Mouse (Mus musculus) left cerebral cortex, adult 9 months (tissue): ENCODE measurements at regions not wholly inside any gene's neighbourhood (a gene's known extent, or its start where the extent isn't known, plus 50 kb on each side); places are given as distances from the start of the nearest gene placed in this dataset.

Experiments used
- DNase-seq, 2 experiments: peaks; one replicate each; pipeline ENCODE4 v3.0.0; 2022; ENCODE audit warnings: low spot score in 2 of 2

GRCm38 (mm10) chr15:67467404-67468345 is 967.0 kb upstream of the Lrrc6 start:
- DNase-seq: no peak

DNA sequence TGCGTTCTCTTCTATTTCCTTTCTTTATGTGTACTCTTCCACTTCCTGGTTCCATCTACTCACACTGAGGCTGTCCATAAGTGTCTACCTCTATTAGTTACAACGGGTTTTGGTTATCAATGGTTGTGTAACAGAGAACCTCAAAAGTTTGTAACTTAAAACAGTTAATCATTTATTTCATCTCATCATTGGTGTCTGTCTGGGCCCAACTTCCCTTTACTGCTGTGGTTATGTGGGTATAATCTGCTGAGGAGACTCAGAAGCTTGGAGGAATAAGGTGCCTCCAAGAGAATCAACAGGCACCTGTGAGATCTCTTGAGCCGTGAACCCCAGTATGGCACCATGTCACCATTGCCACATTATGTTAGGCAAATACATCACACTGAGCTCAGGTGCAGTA is 962.2 kb upstream of the Lrrc6 start:
- no peak for DNase-seq

- no peak for DNase-seq
Observed at GRCm38 (mm10) chr15:67460384-67460783, 959.7 kb upstream of the Lrrc6 start.

DNA sequence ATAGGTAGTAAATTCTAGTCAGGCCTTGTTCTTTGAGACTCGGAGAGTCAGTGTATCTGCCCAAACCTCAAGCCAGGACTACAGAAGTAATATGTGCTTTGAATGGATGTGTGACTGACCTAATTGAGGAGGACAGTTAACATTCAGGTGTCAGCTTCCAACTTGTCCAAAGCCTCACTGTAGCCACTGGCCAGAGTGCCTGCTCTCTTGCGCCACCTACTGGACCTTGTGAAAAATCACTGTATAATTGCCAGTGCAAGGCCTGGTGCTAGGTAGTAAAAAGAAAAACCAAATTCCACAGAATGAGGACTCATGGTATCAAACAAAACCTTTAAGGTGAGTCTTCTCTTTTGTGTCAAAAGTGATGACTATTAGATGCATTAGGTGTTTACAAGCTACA is 933.6 kb upstream of the Lrrc6 start:
- DNase-seq: peak in 1 of 2 experiments; percentile 23

DNA sequence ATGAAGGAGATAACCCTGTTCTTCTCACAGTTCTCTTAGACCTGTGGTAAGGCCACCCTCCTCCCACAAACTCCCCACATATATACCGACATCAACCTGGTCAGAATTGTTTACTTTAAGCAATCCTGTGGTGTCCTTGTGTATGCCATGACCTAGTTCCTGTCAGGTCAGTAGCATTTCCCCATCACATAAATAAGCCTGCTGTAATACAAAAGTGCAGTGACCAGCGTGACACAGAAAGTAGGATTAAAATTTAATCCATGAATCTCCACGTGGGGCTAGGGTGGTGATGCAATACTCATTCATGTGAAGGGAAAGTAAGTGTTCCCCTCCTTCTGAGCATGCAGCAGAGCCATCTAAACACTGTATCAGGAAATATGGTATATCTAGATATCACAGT is 923.2 kb upstream of the Lrrc6 start:
- no peak for DNase-seq

DNA sequence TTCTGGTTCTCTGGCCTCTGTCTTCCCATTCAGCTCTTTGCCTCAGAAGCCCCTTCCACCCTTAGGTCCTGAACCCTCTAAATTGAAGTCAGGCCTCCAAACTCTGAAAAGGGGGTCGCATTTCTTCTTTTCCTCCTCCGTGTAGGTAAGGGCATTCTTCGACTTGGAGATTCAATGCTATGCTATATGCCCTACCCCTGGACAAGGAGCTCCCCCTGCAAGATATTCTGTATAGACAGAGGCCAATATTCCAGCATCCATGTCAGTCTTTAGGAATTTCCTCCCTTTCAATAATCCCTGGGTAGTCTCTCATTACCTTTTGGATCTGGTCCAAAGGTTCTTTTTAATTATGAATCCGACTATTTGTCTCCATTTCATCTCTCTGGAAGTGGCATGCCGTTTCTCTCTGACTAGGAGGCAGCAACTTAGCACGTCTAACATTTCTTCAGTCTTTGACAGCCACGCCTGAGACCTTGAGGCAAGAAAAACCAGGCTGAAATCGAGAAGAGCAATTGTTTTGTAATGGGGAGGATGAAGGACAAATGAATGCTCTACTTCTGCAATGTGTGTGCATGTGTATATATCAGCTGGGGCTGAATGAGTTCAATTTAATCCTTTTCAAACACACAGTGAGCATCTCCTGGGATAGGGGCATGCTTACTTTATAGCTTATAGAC is 921.7 kb upstream of the Lrrc6 start:
- no peak for DNase-seq

GRCm38 (mm10) chr15:67420776-67421175 is 920.1 kb upstream of the Lrrc6 start:
- no peak for DNase-seq

DNA sequence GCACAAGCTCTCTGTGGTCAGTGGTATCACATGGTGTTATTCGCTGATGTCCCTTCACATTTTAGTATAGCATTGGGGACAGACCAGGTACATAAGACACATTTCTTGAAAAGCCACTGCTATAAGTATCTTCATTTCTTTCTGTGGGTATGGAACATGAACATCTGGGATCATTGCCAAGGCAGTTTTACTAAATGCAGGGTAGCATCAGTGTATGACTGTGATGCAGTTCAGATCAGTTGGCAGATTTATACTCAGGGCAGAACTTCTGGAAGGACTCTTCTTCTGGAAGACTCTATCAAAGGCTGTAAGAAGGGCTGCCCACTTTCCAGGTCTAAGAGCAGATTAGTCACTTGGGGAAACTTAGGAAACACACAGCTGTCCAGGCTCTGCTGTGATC is 919.0 kb upstream of the Lrrc6 start:
- peak in 1 of 2 experiments; percentile 5 for DNase-seq

DNA sequence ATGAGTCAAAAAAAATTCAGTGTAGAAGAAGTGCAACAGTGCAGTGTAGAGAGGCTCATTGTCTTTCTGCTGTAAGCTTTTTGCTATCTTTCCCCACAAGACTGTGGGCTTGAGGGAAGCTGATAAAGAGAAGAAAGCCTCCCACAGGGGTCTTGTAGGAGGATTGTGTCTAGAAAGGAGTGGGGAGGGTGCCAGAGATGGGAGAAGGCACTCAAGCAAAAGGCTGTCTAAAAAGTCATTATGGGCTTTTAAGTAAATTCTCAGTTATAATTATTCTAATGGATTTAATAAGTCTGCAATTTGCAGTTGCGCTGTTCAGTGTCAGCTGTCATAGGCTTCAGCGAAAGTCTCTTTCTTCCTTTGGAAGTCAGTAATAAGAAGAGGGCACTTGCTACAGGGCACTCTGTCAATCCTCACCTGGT is 917.0 kb upstream of the Lrrc6 start:
- peak in 1 of 2 experiments; percentile 22 for DNase-seq

- no peak for DNase-seq
Observed at GRCm38 (mm10) chr15:67415840-67416239, 915.1 kb upstream of the Lrrc6 start.

DNA sequence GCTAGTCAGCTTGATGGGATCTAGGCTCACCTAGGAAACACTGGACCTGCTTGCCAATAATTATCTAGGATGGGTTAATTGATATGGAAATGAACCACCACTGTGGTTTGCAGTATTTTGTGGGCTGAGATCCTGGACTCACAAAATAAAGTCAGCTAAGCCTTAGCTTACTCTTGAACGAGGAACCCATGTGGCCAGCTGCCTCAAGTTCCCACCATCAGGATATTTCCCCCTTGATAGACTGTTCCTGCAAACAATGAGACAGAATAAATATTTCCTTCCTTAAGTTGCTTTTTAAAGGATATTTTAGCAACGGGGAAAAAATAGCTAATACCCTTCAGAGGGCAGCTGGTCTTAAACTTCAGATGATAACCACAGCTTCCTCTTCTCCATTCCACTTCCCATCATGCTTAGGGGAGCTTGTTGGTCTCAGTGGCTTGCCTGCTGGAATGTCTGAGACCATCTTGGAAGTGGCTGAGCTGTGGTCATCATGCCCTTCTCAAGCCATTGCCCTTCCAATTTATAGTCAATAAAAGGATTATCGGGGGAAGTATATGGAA is 913.7 kb upstream of the Lrrc6 start:
- no peak for DNase-seq

DNA sequence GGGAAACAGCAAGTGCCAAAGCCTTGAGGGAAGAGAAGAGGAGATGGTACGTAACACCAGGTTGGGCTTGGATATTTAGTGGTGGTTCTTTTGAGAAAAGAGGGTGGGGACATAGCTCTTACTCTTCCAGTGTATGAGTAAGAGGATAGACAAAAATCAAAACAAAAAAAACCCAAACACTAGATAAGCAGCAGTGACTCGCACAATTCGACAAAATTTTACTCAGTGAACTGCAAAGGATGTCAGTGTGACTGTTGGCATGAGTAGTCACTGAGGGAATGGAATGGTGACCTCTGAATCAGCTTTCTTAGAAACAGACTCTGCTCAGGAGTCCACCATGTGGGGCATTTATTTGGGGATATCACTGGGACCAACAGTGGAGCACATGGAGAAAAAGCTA is 912.9 kb upstream of the Lrrc6 start:
- no peak for DNase-seq

- DNase-seq: no peak
Observed at GRCm38 (mm10) chr15:67412394-67412793, 911.7 kb upstream of the Lrrc6 start.

DNA sequence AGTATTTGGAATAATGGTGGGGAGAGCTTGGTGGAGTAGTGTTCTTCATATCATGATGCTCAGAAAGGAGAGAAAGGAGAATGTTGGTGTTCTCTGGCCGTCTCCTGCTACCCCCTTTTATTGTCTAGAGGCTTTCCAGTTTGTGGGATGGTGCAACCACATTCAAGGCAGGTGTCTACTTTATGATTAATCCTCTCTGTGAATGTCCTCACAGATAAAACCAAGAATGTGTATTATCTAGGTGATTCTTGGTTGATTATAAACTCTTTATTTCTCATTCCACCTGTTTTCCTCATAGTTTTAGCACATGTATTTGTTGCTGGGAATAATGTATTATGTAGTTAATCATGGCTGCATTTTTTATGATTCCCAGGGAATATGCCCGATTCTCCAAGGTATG is 910.9 kb upstream of the Lrrc6 start:
- no peak for DNase-seq

GRCm38 (mm10) chr15:67410012-67410411 is 909.3 kb upstream of the Lrrc6 start:
- DNase-seq: no peak

- no peak for DNase-seq
Observed at GRCm38 (mm10) chr15:67408871-67409559, 908.3 kb upstream of the Lrrc6 start.

DNA sequence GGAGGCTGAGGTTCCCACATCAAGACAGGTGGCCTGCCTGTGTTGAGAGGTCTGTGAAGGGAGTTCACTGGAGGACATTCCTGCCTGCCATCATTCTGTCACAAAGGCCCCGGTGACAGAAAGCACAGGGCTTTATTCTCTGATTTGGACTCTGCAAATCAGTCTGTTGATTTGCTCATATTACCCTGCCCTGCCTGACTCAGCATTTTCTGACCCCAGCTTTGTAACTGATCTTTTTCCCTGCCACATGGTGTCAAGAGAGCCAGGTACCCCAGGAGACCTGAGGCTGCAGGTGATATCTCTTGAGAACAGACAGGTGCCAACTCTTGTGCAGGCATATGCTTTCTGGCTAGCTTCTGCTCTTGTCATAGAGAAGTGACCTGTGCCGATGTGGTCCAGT is 906.5 kb upstream of the Lrrc6 start:
- no peak for DNase-seq

DNA sequence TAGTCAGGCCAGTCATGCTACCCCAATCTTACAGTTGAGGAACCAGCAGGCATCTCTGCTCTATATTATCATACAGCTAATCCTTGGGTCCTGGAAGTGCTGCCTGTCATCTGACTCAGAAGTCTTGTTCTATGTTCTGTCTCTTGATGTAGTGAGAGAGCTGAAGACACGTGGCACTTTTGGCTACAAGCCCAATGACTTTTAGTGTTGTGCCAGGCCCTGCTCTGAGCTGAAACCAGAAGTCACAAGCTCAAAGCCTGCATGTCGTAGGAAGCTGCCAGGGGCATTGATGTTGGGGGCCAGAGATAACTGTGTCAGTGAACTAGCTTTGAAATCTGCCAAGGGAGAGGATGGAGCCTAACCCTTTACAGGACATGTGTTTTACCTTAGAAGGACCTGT is 904.8 kb upstream of the Lrrc6 start:
- DNase-seq: no peak

GRCm38 (mm10) chr15:67405011-67405410 is 904.3 kb upstream of the Lrrc6 start:
- no peak for DNase-seq

DNA sequence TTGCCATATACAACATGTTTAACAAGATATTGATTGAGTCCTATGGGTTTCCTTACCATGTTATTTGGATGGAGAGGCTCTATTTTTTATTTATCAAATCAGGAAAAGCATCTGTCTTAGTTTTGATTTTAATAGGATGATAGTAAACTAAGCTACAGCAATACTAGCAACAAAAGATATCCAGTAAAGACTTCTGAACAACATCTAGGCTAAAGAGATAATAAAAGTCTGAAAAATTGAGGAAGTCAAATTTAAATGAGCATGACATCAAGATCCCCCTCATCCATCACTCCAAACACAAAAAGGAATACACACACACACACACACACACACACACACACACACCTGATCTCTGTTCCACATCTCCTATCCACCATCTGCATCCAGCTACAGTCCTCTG is 901.6 kb upstream of the Lrrc6 start:
- no peak for DNase-seq

DNA sequence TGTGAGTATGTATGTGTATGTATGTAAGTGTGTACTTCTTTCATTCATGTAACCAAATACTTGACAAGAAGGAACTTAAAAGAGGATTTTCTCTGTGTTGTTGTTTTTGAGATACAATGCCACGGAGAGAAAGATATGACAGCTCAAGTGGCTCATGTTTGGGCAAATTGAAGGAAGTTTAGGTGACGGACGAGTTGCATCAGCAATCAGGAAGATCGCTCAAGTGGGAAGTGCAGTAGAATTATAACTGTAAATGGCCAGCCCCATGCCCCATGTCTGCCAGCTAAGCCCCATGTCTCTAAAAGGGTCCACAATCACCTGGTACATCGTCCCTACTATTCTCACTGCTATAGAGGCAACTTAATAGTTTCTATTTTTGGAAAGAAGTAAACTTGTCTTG is 896.6 kb upstream of the Lrrc6 start:
- no peak for DNase-seq

DNA sequence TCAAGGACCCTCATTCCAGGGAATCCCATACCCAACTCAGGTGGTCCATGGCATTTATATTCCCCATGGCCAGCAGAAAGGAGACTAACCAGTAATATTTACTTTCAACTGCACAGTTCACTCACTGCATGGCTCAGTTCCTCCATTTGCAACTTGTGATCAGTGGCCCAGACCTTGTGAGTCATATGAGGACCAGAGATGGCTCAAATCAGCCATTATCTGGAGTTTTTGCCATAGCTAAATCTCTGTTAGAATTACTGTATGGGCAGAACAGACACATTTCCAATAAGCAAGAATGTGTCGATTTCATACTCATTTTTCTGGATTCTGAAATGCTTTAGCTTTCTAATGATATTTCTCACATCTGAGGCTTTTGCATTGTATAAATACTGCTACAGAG is 894.4 kb upstream of the Lrrc6 start:
- no peak for DNase-seq
